Mouse (Mus musculus) forebrain, postnatal 0 days (tissue): ENCODE data around the gene Mat2b. TPM values are rescaled to one million over a fixed set of nuclear protein-coding genes. Genes with fewer than 3 reads are reported as not detected.

Experiments used
- ATAC-seq: fragments of 200-750 bp; cut with Nextera tagmentation; 2 replicates; pipeline ENCODE4 v1.8.0; 2017; ENCODE audit warnings: mild to moderate bottlenecking, moderate library complexity
- DNase-seq: peaks from one replicate; pipeline ENCODE4 v3.0.0-alpha.2; 2015
- H3K27ac ChIP-seq: fragments of 300-500 bp; sonication (generic); 2 replicates; pipeline ENCODE4 v1.5.1; 2014; ENCODE audit warnings: low read depth, mild to moderate bottlenecking, antibody characterized with exemption, low read length, moderate library complexity, mixed read lengths
- H3K27me3 ChIP-seq: fragments of 300-500 bp; sonication (generic); 2 replicates; pipeline ENCODE4 v1.6.1; 2014; ENCODE audit warnings: mild to moderate bottlenecking, low read length, mixed read lengths; ENCODE audit not compliant: insufficient read depth
- H3K36me3 ChIP-seq: fragments of 300-500 bp; sonication (generic); 2 replicates; pipeline ENCODE4 v1.6.1; 2014; ENCODE audit warnings: mild to moderate bottlenecking, moderate library complexity; ENCODE audit not compliant: insufficient read depth
- H3K4me1 ChIP-seq: fragments of 300-500 bp; sonication (generic); 2 replicates; pipeline ENCODE4 v1.6.1; 2014; ENCODE audit warnings: antibody characterized with exemption; ENCODE audit not compliant: insufficient read depth
- H3K4me2 ChIP-seq: fragments of 300-500 bp; sonication (generic); 2 replicates; pipeline ENCODE4 v1.6.1; 2014; ENCODE audit warnings: low read depth, mild to moderate bottlenecking, moderate library complexity
- H3K4me3 ChIP-seq: fragments of 300-500 bp; sonication (generic); 2 replicates; pipeline ENCODE4 v1.5.1; 2014; ENCODE audit warnings: low read depth, low read length, mixed read lengths
- H3K9ac ChIP-seq: fragments of 300-500 bp; sonication (generic); 2 replicates; pipeline ENCODE4 v1.6.1; 2014; ENCODE audit warnings: mild to moderate bottlenecking
- H3K9me3 ChIP-seq: fragments of 300-500 bp; sonication (generic); 2 replicates; pipeline ENCODE4 v1.6.1; 2016; ENCODE audit warnings: low read length
- CTCF ChIP-seq: sonication (generic); IDR thresholded peaks from 2 replicates; pipeline ENCODE4 v1.5.1; 2016; ENCODE audit warnings: antibody characterized with exemption, control low read depth, low read depth
- WGBS: fragments of 180-500 bp; shearing (Covaris S2); extraction: QIAGEN DNeasy Blood & Tissue Kit; methylation state at CpG from one replicate; pipeline ENCODE4 v1.1.7; 2014; 5-methylcytosine and 5-hydroxymethylcytosine counted together
- polyA plus RNA-seq: library from polyadenylated mRNA; unstranded; fragments of >200 nt; fragmentation: Nextera tagmentation; extraction: Ambion mirVana; gene quantifications from 2 replicates; pipeline ENCODE4 v1.2.1, GENCODE M21; 2015
- total RNA-seq: library from RNA; depleted of rRNA; stranded (reverse); fragments of >200 nt; gene quantifications from 2 replicates; pipeline ENCODE4 v1.2.3, GENCODE M21; 2014

Mat2b gene
- total and polyA plus RNA-seq, 2 experiments from 2014 or later, result 59.6 to 61.6 TPM

GRCm38 (mm10) chr11:40692101-40692509 lies 2.9 kb downstream of the Mat2b start:
- peak; percentile 30 for DNase-seq
- Histone ChIP-seq H3K4me1 (peaks cover 7% of the 10 kb centered on the region), H3K9ac (peak overlapping the region; percentile 68), H3K4me2 (peak overlapping the region; percentile 80), H3K27ac (peak overlapping the region; percentile 74), H3K4me3 (peak overlapping the region; percentile 78), H3K27me3 (no peaks in the 10 kb centered on the region), H3K36me3 (no peaks in the 10 kb centered on the region), H3K9me3 (no peaks in the 10 kb centered on the region)
- peak; percentile 31; the same call in 1 of the 2 replicates for TF ChIP-seq CTCF
- peak; percentile 61 for ATAC-seq
- WGBS, result under 1% methylated on average over 28 of the region's 28 CpGs

DNA sequence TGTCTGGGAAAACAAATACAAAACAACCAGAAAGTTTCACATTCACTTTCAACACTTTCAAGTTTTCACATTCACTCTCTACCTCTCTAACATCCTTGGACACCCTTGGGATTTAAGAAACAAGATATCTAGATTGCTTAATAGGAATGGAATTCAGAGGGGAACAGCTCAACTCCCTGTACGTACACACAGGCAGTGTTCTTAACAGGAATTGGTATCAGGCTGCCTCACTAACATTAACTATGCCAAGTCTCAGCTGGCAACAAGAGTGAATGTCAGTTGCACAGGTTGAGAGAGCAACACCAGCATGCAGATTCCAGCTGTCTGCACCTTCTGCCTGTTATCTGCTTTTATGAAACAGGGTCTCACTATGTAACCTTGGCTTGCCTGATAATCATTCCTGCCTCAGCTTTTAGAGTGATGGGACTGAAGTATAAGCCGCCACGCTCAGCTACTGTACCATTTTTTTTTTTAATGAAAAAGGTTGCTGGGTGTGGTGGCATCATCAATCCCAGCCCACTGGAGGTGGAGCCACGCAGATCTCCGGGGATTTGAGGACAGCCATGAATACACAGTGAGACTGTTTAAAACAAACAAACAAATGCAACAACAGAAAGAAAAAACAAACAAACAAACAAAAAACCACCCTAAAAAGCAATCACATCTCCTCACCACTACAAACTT lies 4.4 kb downstream of the Mat2b start:
- H3K9ac ChIP-seq, result no peak overlapping the region
- H3K27ac ChIP-seq, result no peak overlapping the region
- ATAC-seq (no peak), DNase-seq (no peak)
- TF ChIP-seq CTCF, result no peak
- no peaks in the 10 kb centered on the region; the same call in 1 of the 2 replicates for H3K36me3 ChIP-seq
- H3K4me3 ChIP-seq, result no peak overlapping the region
- peak overlapping the region; percentile 80 for H3K4me2 ChIP-seq
- H3K4me1 ChIP-seq, result peaks cover 7% of the 10 kb centered on the region
- 50% methylated on average over 5 of the region's 5 CpGs for WGBS
- H3K9me3 ChIP-seq, result no peaks in the 10 kb centered on the region
- no peaks in the 10 kb centered on the region for H3K27me3 ChIP-seq

DNA sequence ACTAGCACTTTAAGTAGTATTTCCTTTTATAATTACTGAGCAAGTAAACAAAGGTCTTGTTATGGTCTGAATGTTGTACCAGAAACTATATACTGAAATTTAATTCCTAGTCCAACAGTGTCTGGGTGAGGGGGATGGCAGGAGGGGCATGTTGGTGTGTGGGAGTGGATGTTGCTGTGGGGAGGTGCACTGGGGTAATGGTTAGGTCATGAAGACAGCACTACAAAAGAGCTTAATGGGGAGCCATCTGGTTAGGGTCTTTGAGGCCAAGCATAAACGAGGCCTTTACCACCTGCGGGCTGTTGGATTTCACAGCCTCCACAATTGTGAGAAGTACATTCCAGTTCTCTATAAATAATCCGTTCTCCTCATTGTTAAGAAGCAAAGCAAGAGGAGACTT lies 11.7 kb downstream of the Mat2b start:
- no peaks in the 10 kb centered on the region for H3K9me3 ChIP-seq
- no peak overlapping the region for H3K4me2 ChIP-seq
- no peaks in the 10 kb centered on the region for H3K4me1 ChIP-seq
- no peak overlapping the region for H3K4me3 ChIP-seq
- no peak overlapping the region for H3K9ac ChIP-seq
- H3K27me3 ChIP-seq, result no peaks in the 10 kb centered on the region
- ATAC-seq (no peak), DNase-seq (no peak)
- 40% methylated on average over 3 of the region's 3 CpGs for WGBS
- peaks cover 51% of the 10 kb centered on the region for H3K36me3 ChIP-seq
- no peak overlapping the region for H3K27ac ChIP-seq
- TF ChIP-seq CTCF, result no peak

- no peak overlapping the region for H3K9ac ChIP-seq
- H3K27ac ChIP-seq, result no peak overlapping the region
- H3K9me3 ChIP-seq, result no peaks in the 10 kb centered on the region
- no peak overlapping the region for H3K4me3 ChIP-seq
- no peak for DNase-seq
- peaks cover 56% of the 10 kb centered on the region for H3K36me3 ChIP-seq
- ATAC-seq, result no peak
- no peaks in the 10 kb centered on the region for H3K4me1 ChIP-seq
- no peak for TF ChIP-seq CTCF
- H3K27me3 ChIP-seq, result no peaks in the 10 kb centered on the region
- WGBS, result 95% methylated on average over 3 of the region's 3 CpGs
- no peak overlapping the region for H3K4me2 ChIP-seq
These were observed 12.5 kb downstream of the Mat2b start for GRCm38 (mm10) chr11:40682456-40682855.

DNA sequence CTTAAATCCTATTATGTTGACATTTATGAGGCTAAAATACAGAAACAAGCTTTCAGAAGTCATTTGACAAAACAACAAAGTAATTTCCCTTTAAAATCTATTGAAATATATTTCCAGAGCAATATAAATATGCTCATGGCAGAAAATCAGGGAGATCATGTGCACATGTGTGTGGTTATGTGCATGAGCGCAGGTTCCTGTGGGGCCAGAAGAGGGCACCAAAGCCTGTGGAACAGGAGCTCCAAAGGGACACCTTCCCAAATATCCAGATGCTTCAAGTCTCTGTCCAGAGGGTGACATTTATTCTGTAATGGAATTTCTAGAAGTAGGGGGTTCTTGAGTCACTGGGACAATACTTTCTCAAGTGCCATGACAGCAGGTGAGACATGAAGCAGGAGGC lies 17.8 kb downstream of the Mat2b start:
- Histone ChIP-seq H3K9me3 (no peaks in the 10 kb centered on the region), H3K36me3 (peaks cover 42% of the 10 kb centered on the region)
- DNase-seq, result no peak

DNA sequence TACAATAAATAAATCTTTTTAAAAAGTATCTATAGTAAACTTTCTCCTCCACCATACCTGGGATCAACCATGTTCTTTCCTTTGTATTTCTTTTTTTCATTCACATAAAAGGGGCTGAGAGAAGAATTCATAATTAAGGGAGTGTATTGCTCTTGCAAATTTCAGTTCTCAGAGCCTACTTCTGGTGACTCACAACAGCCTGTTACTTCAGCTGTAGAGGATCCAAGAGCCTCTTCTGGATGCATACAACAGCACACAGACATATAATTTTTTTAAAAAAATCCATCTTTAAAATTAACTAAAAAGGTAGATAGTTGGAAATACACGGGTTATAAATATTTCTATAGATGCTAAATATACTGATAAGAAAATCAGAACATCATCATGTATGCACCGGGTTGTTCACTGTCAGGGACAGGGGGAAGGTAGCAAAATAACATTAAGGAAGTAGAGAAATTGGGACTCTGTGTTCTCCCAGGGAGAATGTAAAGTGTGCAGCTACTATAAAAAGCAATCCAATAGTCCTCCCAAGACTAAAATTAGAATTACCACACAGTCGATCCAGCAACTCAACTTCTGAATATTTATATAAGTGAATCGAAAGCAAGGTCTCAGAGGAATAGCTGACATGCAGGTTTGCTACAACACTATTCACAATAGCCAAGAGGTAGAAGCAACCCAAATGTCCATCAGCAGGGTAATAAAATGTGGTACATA lies 19.8 kb downstream of the Mat2b start:
- H3K9me3 ChIP-seq, result no peaks in the 10 kb centered on the region
- no peaks in the 10 kb centered on the region for H3K27me3 ChIP-seq
- TF ChIP-seq CTCF, result no peak
- no peak overlapping the region for H3K9ac ChIP-seq
- H3K4me2 ChIP-seq, result no peak overlapping the region
- no peaks in the 10 kb centered on the region for H3K4me1 ChIP-seq
- 75% methylated on average over 4 of the region's 4 CpGs for WGBS
- DNase-seq (no peak), ATAC-seq (no peak)
- peaks cover 26% of the 10 kb centered on the region for H3K36me3 ChIP-seq
- H3K4me3 ChIP-seq, result no peak overlapping the region
- H3K27ac ChIP-seq, result no peak overlapping the region

More for the DNA sequence above, 17.8 kb downstream of the Mat2b start:
- no peak for TF ChIP-seq CTCF
- Histone ChIP-seq H3K4me1 (no peaks in the 10 kb centered on the region), H3K27me3 (no peaks in the 10 kb centered on the region), H3K9ac (no peak overlapping the region), H3K4me3 (no peak overlapping the region), H3K27ac (no peak overlapping the region), H3K4me2 (no peak overlapping the region)
- WGBS, result 100% methylated on average over 1 of the region's 1 CpGs
- no peak for ATAC-seq
